Mouse (Mus musculus): ENCODE data around the gene Cadps2.

The Cadps2 gene

GRCm38 (mm10) chr6:23758249-23758648 is 81.0 kb downstream of the Cadps2 start:
- no peak for DNase-seq (ENCODE audit: low spot score)

DNA sequence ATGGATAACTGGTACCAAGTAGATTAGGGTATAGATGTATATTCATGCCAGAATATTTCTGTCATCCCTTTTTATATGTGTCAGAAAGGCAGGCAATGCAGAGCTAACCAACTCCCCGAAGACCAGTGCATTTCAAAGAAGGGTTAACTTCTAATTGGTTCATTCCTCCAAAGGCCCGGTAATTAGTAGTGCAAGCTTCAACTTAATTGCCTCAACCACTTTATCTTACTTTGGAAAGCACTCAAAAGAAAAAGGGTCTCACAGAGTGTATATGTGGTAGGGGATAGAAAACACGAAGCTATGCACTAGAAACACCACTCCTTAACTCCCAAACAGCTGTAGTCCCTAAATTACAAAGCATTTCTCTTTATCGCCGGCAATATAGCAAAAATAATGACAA is 90.4 kb downstream of the Cadps2 start:
- DNase-seq (ENCODE audit: low spot score), result no peak

DNA sequence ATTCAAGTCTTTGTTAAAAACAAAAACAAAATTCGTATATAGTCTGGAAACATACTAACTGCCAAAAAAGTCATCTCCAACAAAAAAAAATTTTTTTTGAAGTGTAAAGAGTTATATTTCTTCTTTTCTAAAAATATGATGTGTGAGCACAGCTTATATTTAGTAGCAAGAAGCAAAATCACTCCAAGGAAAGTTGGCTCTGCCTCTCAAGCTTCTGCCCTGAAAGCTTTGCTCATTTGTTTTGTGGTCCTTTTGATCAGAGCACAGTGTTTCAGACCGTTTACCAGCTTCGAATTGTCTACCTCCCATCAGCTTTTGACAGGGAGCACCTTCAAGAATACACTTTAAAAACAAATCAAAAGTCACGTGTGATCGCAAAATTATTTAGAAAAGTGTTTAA is 99.2 kb downstream of the Cadps2 start:
- DNase-seq (ENCODE audit: low spot score), result no peak

DNA sequence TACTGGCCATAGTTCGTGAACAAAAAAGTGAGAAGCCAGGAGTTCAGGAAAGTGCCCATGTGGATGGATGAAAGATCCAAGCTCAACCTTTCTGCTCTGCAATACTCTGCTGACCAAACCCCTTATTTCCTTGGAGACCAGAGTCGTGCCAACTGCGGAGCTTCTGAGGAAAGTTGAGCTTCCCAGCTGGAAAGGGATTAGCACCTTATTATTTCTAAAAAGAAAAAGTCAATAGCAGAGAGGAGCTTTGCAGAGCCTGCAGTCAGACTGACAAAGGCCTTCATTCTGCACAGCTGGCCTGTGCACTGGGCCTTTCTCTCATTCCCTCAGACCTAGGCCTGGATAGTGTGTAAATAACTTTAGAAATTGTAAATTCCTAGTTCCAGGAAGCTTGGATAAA is 106.5 kb downstream of the Cadps2 start:
- DNase-seq (ENCODE audit: low spot score), result no peak

- no peak for DNase-seq (ENCODE audit: low spot score)
Observed at GRCm38 (mm10) chr6:23728620-23729019, 110.6 kb downstream of the Cadps2 start.

- no peak for DNase-seq (ENCODE audit: low spot score)
Observed at GRCm38 (mm10) chr6:23723697-23724096, 115.5 kb downstream of the Cadps2 start.

- DNase-seq (ENCODE audit: low spot score), result no peak
Observed at GRCm38 (mm10) chr6:23720401-23720800, 118.8 kb downstream of the Cadps2 start.

- no peak for DNase-seq (ENCODE audit: low spot score)
Observed at GRCm38 (mm10) chr6:23707506-23707905, 131.7 kb downstream of the Cadps2 start.

GRCm38 (mm10) chr6:23700879-23701278 is 138.3 kb downstream of the Cadps2 start:
- DNase-seq (ENCODE audit: low spot score), result no peak

- DNase-seq (ENCODE audit: low spot score), result no peak
Observed at GRCm38 (mm10) chr6:23678172-23678571, 161.0 kb downstream of the Cadps2 start.

DNA sequence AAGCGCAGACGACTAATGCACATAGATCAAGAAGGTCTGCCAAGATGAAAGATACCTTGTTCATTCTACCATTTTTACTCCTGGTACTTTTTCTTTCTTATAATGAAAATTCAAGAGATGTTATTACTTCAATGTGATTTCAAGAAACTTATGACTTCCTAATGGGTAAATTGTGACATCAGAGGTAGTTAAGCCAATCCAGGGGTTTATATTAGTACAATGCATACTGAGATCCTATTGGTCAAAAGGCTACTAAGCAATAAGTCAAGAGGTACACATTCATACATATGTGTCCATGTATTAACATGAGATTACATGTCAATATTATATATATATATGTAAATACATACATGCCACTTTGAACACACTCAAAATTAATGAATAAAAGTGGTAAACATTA is 184.2 kb downstream of the Cadps2 start, which contains the start of gene Rnf148:
Rnf148 (minus strand) TSS at position 101 of the 400 bp plus-strand sequence.
- no peak for DNase-seq (ENCODE audit: low spot score)

- DNase-seq (ENCODE audit: low spot score), result no peak
Observed at GRCm38 (mm10) chr6:23650205-23650604, 189.0 kb downstream of the Cadps2 start, which contains the start of gene Rnf133. Rnf133 (minus strand) TSS chr6:23650305.

- DNase-seq (ENCODE audit: low spot score), result no peak
Observed at GRCm38 (mm10) chr6:23648732-23649131, 190.5 kb downstream of the Cadps2 start.

- no peak for DNase-seq (ENCODE audit: low spot score)
Observed at GRCm38 (mm10) chr6:23647627-23648247, 191.5 kb downstream of the Cadps2 start.

GRCm38 (mm10) chr6:23637081-23637480 is 202.1 kb downstream of the Cadps2 start:
- DNase-seq (ENCODE audit: low spot score), result no peak

DNA sequence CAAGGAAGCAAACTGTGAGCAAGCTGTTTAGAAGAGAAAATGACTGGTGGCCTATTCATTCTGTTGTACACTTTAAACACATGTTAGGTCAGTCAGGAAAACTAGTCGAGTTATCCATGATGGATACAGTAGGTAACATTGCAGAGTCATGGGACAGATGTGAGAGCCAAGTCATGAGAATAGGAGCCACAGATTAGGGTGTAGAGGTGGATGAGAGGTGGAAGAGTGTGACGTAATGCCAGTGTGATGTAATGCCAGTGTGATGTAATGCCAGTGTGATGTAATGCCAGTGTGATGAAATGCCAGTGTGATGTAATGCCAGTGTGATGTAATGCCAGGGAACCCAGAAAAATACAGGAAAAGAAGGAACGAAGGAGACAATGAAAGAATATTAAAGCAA is 204.0 kb downstream of the Cadps2 start:
- DNase-seq (ENCODE audit: low spot score), result no peak

- DNase-seq (ENCODE audit: low spot score), result no peak
Observed at GRCm38 (mm10) chr6:23634016-23634415, 205.2 kb downstream of the Cadps2 start.

GRCm38 (mm10) chr6:23630465-23630864 is 208.8 kb downstream of the Cadps2 start:
- DNase-seq (ENCODE audit: low spot score), result no peak

DNA sequence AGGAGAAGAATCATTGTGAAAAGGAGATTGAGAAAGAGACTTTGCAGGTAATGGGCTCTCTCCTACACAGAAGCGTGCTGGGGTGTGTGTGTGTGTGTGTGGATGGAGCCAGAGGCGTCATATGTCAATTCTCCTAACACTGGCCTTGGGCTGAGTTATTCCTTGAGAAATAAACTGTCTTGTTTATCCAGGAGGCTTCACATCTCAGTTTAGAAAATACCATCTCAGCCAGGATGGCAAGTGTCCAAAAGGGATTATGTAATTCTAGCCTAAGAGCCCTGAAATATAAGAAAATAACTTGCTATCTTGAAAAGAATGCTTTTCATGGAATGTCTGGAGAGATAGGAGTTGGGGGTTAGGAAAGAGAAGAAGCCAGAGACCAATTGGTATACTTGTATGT is 264.1 kb downstream of the Cadps2 start:
- DNase-seq (ENCODE audit: low spot score), result no peak

- DNase-seq (ENCODE audit: low spot score), result no peak
Observed at GRCm38 (mm10) chr6:23573750-23574149, 265.5 kb downstream of the Cadps2 start.

- DNase-seq (ENCODE audit: low spot score), result no peak
Observed at GRCm38 (mm10) chr6:23572401-23572800, 266.8 kb downstream of the Cadps2 start.

DNA sequence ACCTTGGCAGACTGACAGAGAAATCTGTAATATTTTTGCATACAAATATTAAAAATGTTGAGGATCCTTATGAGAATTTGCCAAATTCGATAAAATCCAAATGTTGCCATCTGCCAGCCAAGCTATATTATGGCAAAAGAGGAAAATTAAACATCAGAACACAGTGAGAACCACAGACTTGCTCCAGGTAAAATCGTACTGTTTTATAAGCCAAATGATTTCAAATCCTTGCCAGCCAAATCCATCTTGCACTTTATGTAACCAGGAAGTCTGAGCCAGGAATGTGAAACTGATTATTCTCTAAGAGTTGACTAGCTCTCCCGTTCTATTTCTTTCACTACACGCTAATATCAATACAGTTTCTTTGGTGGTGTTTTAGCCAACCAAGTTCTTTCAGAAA is 269.5 kb downstream of the Cadps2 start:
- no peak for DNase-seq (ENCODE audit: low spot score)

DNA sequence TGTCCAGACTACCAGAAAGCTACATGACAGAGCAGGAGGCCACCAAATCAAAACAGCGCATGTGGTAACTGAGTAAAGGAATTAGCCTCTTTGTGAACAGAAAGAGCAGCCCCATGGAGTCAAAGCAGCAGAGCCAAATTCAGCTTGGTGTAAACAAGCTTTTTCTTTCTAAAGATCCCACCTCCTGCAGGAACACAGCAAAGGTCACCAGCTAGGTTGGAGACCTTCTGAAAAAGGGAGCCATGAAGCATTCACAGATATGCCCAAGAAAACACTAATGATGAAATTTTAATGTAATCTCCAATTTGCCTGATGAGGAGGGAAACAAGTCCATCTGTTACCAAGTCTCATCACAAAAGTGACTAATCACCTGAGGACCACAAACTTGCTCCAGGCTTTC is 270.5 kb downstream of the Cadps2 start:
- DNase-seq (ENCODE audit: low spot score), result no peak

DNA sequence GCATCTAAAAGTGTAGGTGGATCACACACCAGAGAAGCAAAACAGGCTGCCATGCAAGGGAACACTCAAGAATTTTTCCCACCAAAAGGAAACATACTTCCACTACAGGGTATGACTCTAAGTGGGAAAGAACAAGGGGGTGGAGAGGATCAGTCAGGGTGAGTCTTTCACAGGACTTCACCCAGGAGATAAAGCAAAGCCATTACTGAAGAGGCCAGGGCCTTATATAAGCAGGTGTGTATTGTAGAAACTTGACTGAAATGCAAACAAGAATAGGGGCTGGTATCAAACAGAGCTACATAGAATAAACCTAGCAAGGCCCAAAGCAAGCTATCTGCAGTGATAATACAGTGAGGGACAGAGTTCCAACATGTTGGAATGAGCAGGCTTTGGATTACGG is 271.6 kb downstream of the Cadps2 start:
- no peak for DNase-seq (ENCODE audit: low spot score)

All from urinary bladder, postnatal 10 days (tissue).